Mouse (Mus musculus): ENCODE results near the gene Ssc4d. TPM values are rescaled to one million over a fixed set of nuclear protein-coding genes. Genes with fewer than 3 reads are reported as not detected.

The Ssc4d gene
- total and polyA plus RNA-seq, 3 experiments: 1.1 to 9.1 (median 3.2) TPM

GRCm38 (mm10) chr5:135994725-135995687 is 20.7 kb upstream of the Ssc4d start, which contains the start of gene Dtx2:
Gene Dtx2, plus strand, starts transcription at chr5:135994800.
- H3K36me3 ChIP-seq (replicated peaks): peaks cover 40% of the 10 kb centered on the region
- H3K9me3 ChIP-seq (replicated peaks): no peaks in the 10 kb centered on the region
- H3K4me1 ChIP-seq (ENCODE audit: insufficient read depth, low read depth, low read length): peaks cover 15% of the 10 kb centered on the region
- peak within 1 kb of the TSS; percentile 81 for H3K4me3 ChIP-seq (ENCODE audit: low read depth, low read length)
- TF ChIP-seq GATA2 (IDR thresholded peaks at IDR 0.05; ENCODE audit: borderline replicate concordance, low read depth, low read length) (no peak), GATA1 (IDR thresholded peaks at IDR 0.05; ENCODE audit: borderline replicate concordance, low read length) (no peak), POLR2AphosphoS5 (IDR thresholded peaks at IDR 0.05; ENCODE audit: insufficient replicate concordance, low read depth, low read length) (no peak), CTCF (IDR thresholded peaks at IDR 0.05; ENCODE audit: low read depth, low read length) (no peak), TAL1 (conservative IDR thresholded peaks at IDR 0.05; ENCODE audit: low read depth, low read length) (no peak)
- peaks cover 4% of the 10 kb centered on the region; the same call in 1 of the 2 replicates for H3K27me3 ChIP-seq (ENCODE audit: insufficient read depth, low read length)
- peak; percentile 88 for DNase-seq (ENCODE audit: low spot score)
- peak; percentile 77 for ATAC-seq (ENCODE audit: extremely low read depth, insufficient number of reproducible peaks, low FRiP score, poor library complexity, severe bottlenecking)

GRCm38 (mm10) chr5:135994335-135994724 is 20.0 kb upstream of the Ssc4d start:
- peaks cover 33% of the 10 kb centered on the region for H3K36me3 ChIP-seq (replicated peaks)

GRCm38 (mm10) chr5:135993381-135993965 is 19.1 kb upstream of the Ssc4d start:
- TF ChIP-seq GATA1 (IDR thresholded peaks at IDR 0.05; ENCODE audit: borderline replicate concordance, low read length): no peak
- no peak for TF ChIP-seq POLR2AphosphoS5 (IDR thresholded peaks at IDR 0.05; ENCODE audit: insufficient replicate concordance, low read depth, low read length)
- no peak for TF ChIP-seq GATA2 (IDR thresholded peaks at IDR 0.05; ENCODE audit: borderline replicate concordance, low read depth, low read length)
- TF ChIP-seq CTCF (IDR thresholded peaks at IDR 0.05; ENCODE audit: low read depth, low read length): no peak
- TF ChIP-seq TAL1 (conservative IDR thresholded peaks at IDR 0.05; ENCODE audit: low read depth, low read length): no peak
- no peak for DNase-seq (ENCODE audit: low spot score)
- Histone ChIP-seq H3K27me3 (ENCODE audit: insufficient read depth, low read length) (peaks cover 4% of the 10 kb centered on the region; the same call in 1 of the 2 replicates), H3K4me3 (ENCODE audit: low read depth, low read length) (no peak overlapping the region), H3K36me3 (replicated peaks) (peaks cover 25% of the 10 kb centered on the region), H3K4me1 (ENCODE audit: insufficient read depth, low read depth, low read length) (peaks cover 15% of the 10 kb centered on the region), H3K9me3 (replicated peaks) (no peaks in the 10 kb centered on the region)
- no peak for ATAC-seq (ENCODE audit: extremely low read depth, insufficient number of reproducible peaks, low FRiP score, poor library complexity, severe bottlenecking)

More at GRCm38 (mm10) chr5:135994335-135994724, 20.0 kb upstream of the Ssc4d start:
- H3K9me3 ChIP-seq (replicated peaks): no peaks in the 10 kb centered on the region
- H3K4me1 ChIP-seq (ENCODE audit: insufficient read depth, low read depth, low read length): peaks cover 15% of the 10 kb centered on the region
- peaks cover 4% of the 10 kb centered on the region; the same call in 1 of the 2 replicates for H3K27me3 ChIP-seq (ENCODE audit: insufficient read depth, low read length)
- TF ChIP-seq TAL1 (conservative IDR thresholded peaks at IDR 0.05; ENCODE audit: low read depth, low read length): no peak
- no peak for TF ChIP-seq CTCF (IDR thresholded peaks at IDR 0.05; ENCODE audit: low read depth, low read length)
- TF ChIP-seq GATA2 (IDR thresholded peaks at IDR 0.05; ENCODE audit: borderline replicate concordance, low read depth, low read length): no peak
- no peak for TF ChIP-seq GATA1 (IDR thresholded peaks at IDR 0.05; ENCODE audit: borderline replicate concordance, low read length)
- no peak for TF ChIP-seq POLR2AphosphoS5 (IDR thresholded peaks at IDR 0.05; ENCODE audit: insufficient replicate concordance, low read depth, low read length)
- DNase-seq (ENCODE audit: low spot score): no peak
- no peak for ATAC-seq (ENCODE audit: extremely low read depth, insufficient number of reproducible peaks, low FRiP score, poor library complexity, severe bottlenecking)
- H3K4me3 ChIP-seq (ENCODE audit: low read depth, low read length): peak overlapping the region; percentile 81; the same call in 1 of the 2 replicates

GRCm38 (mm10) chr5:135990601-135991000 is 16.3 kb upstream of the Ssc4d start:
- no peak overlapping the region for H3K4me3 ChIP-seq (ENCODE audit: low read depth, low read length)
- peaks cover 15% of the 10 kb centered on the region for H3K4me1 ChIP-seq (ENCODE audit: insufficient read depth, low read depth, low read length)
- H3K36me3 ChIP-seq (replicated peaks): no peaks in the 10 kb centered on the region
- no peak for TF ChIP-seq GATA2 (IDR thresholded peaks at IDR 0.05; ENCODE audit: borderline replicate concordance, low read depth, low read length)
- TF ChIP-seq POLR2AphosphoS5 (IDR thresholded peaks at IDR 0.05; ENCODE audit: insufficient replicate concordance, low read depth, low read length): no peak
- TF ChIP-seq CTCF (IDR thresholded peaks at IDR 0.05; ENCODE audit: low read depth, low read length): no peak
- no peak for TF ChIP-seq GATA1 (IDR thresholded peaks at IDR 0.05; ENCODE audit: borderline replicate concordance, low read length)
- no peak for TF ChIP-seq TAL1 (conservative IDR thresholded peaks at IDR 0.05; ENCODE audit: low read depth, low read length)
- no peaks in the 10 kb centered on the region for H3K9me3 ChIP-seq (replicated peaks)
- DNase-seq (ENCODE audit: low spot score): no peak
- no peak for ATAC-seq (ENCODE audit: extremely low read depth, insufficient number of reproducible peaks, low FRiP score, poor library complexity, severe bottlenecking)
- peaks cover 8% of the 10 kb centered on the region for H3K27me3 ChIP-seq (ENCODE audit: insufficient read depth, low read length)

- no peaks in the 10 kb centered on the region for H3K9me3 ChIP-seq (replicated peaks)
- no peak overlapping the region for H3K4me3 ChIP-seq (ENCODE audit: low read depth, low read length)
- DNase-seq (ENCODE audit: low spot score): no peak
- H3K4me1 ChIP-seq (ENCODE audit: insufficient read depth, low read depth, low read length): peaks cover 5% of the 10 kb centered on the region
- H3K36me3 ChIP-seq (replicated peaks): no peaks in the 10 kb centered on the region
- H3K27me3 ChIP-seq (ENCODE audit: insufficient read depth, low read length): peaks cover 17% of the 10 kb centered on the region
- ATAC-seq (ENCODE audit: extremely low read depth, insufficient number of reproducible peaks, low FRiP score, poor library complexity, severe bottlenecking): no peak
- TF ChIP-seq GATA2 (IDR thresholded peaks at IDR 0.05; ENCODE audit: borderline replicate concordance, low read depth, low read length): no peak
- TF ChIP-seq TAL1 (conservative IDR thresholded peaks at IDR 0.05; ENCODE audit: low read depth, low read length): no peak
- no peak for TF ChIP-seq POLR2AphosphoS5 (IDR thresholded peaks at IDR 0.05; ENCODE audit: insufficient replicate concordance, low read depth, low read length)
Measured at GRCm38 (mm10) chr5:135987248-135987647, 12.9 kb upstream of the Ssc4d start.

GRCm38 (mm10) chr5:135984546-135985044 is 10.3 kb upstream of the Ssc4d start:
- TF ChIP-seq GATA1 (IDR thresholded peaks at IDR 0.05; ENCODE audit: borderline replicate concordance, low read length) (no peak), POLR2AphosphoS5 (IDR thresholded peaks at IDR 0.05; ENCODE audit: insufficient replicate concordance, low read depth, low read length) (no peak), TAL1 (conservative IDR thresholded peaks at IDR 0.05; ENCODE audit: low read depth, low read length) (no peak), GATA2 (IDR thresholded peaks at IDR 0.05; ENCODE audit: borderline replicate concordance, low read depth, low read length) (no peak), CTCF (IDR thresholded peaks at IDR 0.05; ENCODE audit: low read depth, low read length) (no peak)
- Histone ChIP-seq H3K9me3 (replicated peaks) (no peaks in the 10 kb centered on the region), H3K27me3 (ENCODE audit: insufficient read depth, low read length) (peaks cover 23% of the 10 kb centered on the region), H3K36me3 (replicated peaks) (no peaks in the 10 kb centered on the region), H3K4me1 (ENCODE audit: insufficient read depth, low read depth, low read length) (no peaks in the 10 kb centered on the region), H3K4me3 (ENCODE audit: low read depth, low read length) (no peak overlapping the region)
- no peak for DNase-seq (ENCODE audit: low spot score)
- ATAC-seq (ENCODE audit: extremely low read depth, insufficient number of reproducible peaks, low FRiP score, poor library complexity, severe bottlenecking): no peak
